Mouse (Mus musculus): ENCODE measurements around the gene Ripor3. TPM values are rescaled to one million over a fixed set of nuclear protein-coding genes. Genes with fewer than 3 reads are reported as not detected.

The Ripor3 gene
- polyA plus RNA-seq, 1 experiment from 2014 or later = 9.2 TPM

- Histone ChIP-seq H3K36me3 (peaks cover 5% of the 10 kb centered on the region; the same call in 1 of the 2 replicates), H3K27ac (peak overlapping the region; percentile 68), H3K27me3 (no peaks in the 10 kb centered on the region), H3K4me1 (peaks cover 54% of the 10 kb centered on the region), H3K9ac (no peak overlapping the region), H3K4me2 (no peak overlapping the region), H3K4me3 (no peak overlapping the region), H3K9me3 (no peaks in the 10 kb centered on the region)
- WGBS = 79% methylated on average over 13 of the region's 13 CpGs
- no peak for ATAC-seq (ENCODE audit: insufficient number of reproducible peaks, low FRiP score, low TSS enrichment, low read depth)
These were observed 58.9 kb downstream of the Ripor3 start for GRCm38 (mm10) chr2:167951301-167952211.

GRCm38 (mm10) chr2:167950681-167951080 lies 59.7 kb downstream of the Ripor3 start:
- no peak for ATAC-seq (ENCODE audit: insufficient number of reproducible peaks, low FRiP score, low TSS enrichment, low read depth)
- Histone ChIP-seq H3K36me3 (peaks cover 5% of the 10 kb centered on the region; the same call in 1 of the 2 replicates), H3K4me2 (no peak overlapping the region), H3K9ac (no peak overlapping the region), H3K4me1 (peaks cover 58% of the 10 kb centered on the region), H3K27ac (peak overlapping the region; percentile 68), H3K27me3 (no peaks in the 10 kb centered on the region), H3K4me3 (no peak overlapping the region), H3K9me3 (no peaks in the 10 kb centered on the region)
- 72% methylated on average over 6 of the region's 6 CpGs for WGBS

GRCm38 (mm10) chr2:167949808-167950207 lies 60.6 kb downstream of the Ripor3 start:
- Histone ChIP-seq H3K27me3 (no peaks in the 10 kb centered on the region), H3K4me1 (peaks cover 65% of the 10 kb centered on the region), H3K4me3 (no peak overlapping the region), H3K4me2 (no peak overlapping the region), H3K36me3 (peaks cover 5% of the 10 kb centered on the region; the same call in 1 of the 2 replicates), H3K9me3 (no peaks in the 10 kb centered on the region), H3K9ac (no peak overlapping the region), H3K27ac (peak overlapping the region; percentile 47)
- WGBS = 66% methylated on average over 2 of the region's 2 CpGs
- no peak for ATAC-seq (ENCODE audit: insufficient number of reproducible peaks, low FRiP score, low TSS enrichment, low read depth)

- Histone ChIP-seq H3K4me1 (peaks cover 71% of the 10 kb centered on the region), H3K9ac (0 out of 2 replicates have a peak overlapping the region, but pooled peaks have one; percentile 20), H3K27ac (0 out of 2 replicates have a peak overlapping the region, but pooled peaks have one; percentile 11), H3K9me3 (no peaks in the 10 kb centered on the region), H3K36me3 (no peaks in the 10 kb centered on the region), H3K27me3 (no peaks in the 10 kb centered on the region), H3K4me2 (no peak overlapping the region), H3K4me3 (no peak overlapping the region)
- no peak for ATAC-seq (ENCODE audit: insufficient number of reproducible peaks, low FRiP score, low TSS enrichment, low read depth)
- WGBS = 46% methylated on average over 6 of the region's 6 CpGs
These were observed 61.2 kb downstream of the Ripor3 start for GRCm38 (mm10) chr2:167949250-167949649.

DNA sequence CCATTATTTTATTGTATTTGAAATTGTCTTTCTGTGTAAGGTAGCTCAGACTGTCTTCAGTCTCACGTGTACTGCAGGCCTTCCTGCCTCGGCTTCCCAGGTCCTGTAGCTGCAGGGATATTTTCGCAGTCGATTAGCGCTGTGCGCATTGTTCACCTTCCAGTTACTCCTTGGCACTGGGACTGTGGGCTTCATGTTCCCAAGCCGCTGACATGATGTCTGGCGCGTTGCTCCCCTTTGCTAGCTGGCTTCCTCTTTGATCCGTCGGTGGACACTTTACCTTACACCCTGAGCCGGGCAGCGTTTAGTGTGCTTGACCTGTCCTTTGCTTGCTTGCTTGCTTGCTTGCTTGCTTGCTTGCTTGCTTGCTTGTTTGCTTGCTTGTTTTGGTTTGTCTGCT lies 61.9 kb downstream of the Ripor3 start:
- WGBS = 81% methylated on average over 13 of the region's 13 CpGs
- H3K36me3 ChIP-seq = no peaks in the 10 kb centered on the region
- no peaks in the 10 kb centered on the region for H3K9me3 ChIP-seq
- no peaks in the 10 kb centered on the region for H3K27me3 ChIP-seq
- peaks cover 69% of the 10 kb centered on the region for H3K4me1 ChIP-seq
- ATAC-seq (ENCODE audit: insufficient number of reproducible peaks, low FRiP score, low TSS enrichment, low read depth) = no peak
- no peak overlapping the region for H3K4me2 ChIP-seq
- no peak overlapping the region for H3K9ac ChIP-seq
- H3K27ac ChIP-seq = 0 out of 2 replicates have a peak overlapping the region, but pooled peaks have one; percentile 11
- no peak overlapping the region for H3K4me3 ChIP-seq

- H3K4me2 ChIP-seq = no peak overlapping the region
- H3K27ac ChIP-seq = no peak overlapping the region
- no peak overlapping the region for H3K4me3 ChIP-seq
- no peaks in the 10 kb centered on the region for H3K9me3 ChIP-seq
- WGBS = 67% methylated on average over 6 of the region's 6 CpGs
- ATAC-seq (ENCODE audit: insufficient number of reproducible peaks, low FRiP score, low TSS enrichment, low read depth) = no peak
- H3K9ac ChIP-seq = no peak overlapping the region
- no peaks in the 10 kb centered on the region for H3K27me3 ChIP-seq
- peaks cover 74% of the 10 kb centered on the region for H3K4me1 ChIP-seq
- no peaks in the 10 kb centered on the region for H3K36me3 ChIP-seq
These were observed 62.4 kb downstream of the Ripor3 start for GRCm38 (mm10) chr2:167948047-167948446.

- Histone ChIP-seq H3K4me3 (no peak overlapping the region), H3K27ac (no peak overlapping the region), H3K4me2 (no peak overlapping the region), H3K9ac (no peak overlapping the region), H3K4me1 (peaks cover 78% of the 10 kb centered on the region), H3K27me3 (no peaks in the 10 kb centered on the region), H3K36me3 (no peaks in the 10 kb centered on the region), H3K9me3 (no peaks in the 10 kb centered on the region)
- no peak for ATAC-seq (ENCODE audit: insufficient number of reproducible peaks, low FRiP score, low TSS enrichment, low read depth)
- 72% methylated on average over 3 of the region's 3 CpGs for WGBS
These were observed 63.2 kb downstream of the Ripor3 start for GRCm38 (mm10) chr2:167947251-167947650.

GRCm38 (mm10) chr2:167945451-167945850 lies 65.0 kb downstream of the Ripor3 start:
- H3K4me1 ChIP-seq = peaks cover 85% of the 10 kb centered on the region
- 63% methylated on average over 5 of the region's 5 CpGs for WGBS
- peak overlapping the region; percentile 50; the same call in 1 of the 2 replicates for H3K27ac ChIP-seq
- ATAC-seq (ENCODE audit: insufficient number of reproducible peaks, low FRiP score, low TSS enrichment, low read depth) = no peak
- H3K36me3 ChIP-seq = no peaks in the 10 kb centered on the region
- no peaks in the 10 kb centered on the region for H3K9me3 ChIP-seq
- no peak overlapping the region for H3K4me3 ChIP-seq
- H3K4me2 ChIP-seq = no peak overlapping the region
- H3K9ac ChIP-seq = no peak overlapping the region
- H3K27me3 ChIP-seq = no peaks in the 10 kb centered on the region

DNA sequence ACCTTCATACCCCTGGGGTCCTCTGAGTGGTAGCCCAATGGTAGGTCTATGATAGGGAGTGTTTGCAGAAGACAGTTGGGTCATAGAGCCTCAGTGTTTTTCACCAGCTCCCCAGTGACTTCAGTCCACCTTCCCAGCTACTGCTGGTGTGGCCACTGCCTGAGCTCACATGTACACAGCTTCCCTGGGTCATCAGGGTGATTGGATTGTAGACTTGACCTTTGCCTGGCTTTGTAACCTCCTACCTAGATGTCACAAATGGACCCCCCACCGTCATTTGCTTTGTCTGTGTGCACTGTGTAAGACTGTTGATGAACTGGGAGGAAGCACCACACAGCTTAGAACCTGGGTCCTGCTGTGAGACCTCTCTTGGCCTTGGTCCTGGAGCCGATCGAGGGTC lies 66.2 kb downstream of the Ripor3 start:
- H3K27me3 ChIP-seq = no peaks in the 10 kb centered on the region
- WGBS = 82% methylated on average over 3 of the region's 3 CpGs
- no peak overlapping the region for H3K9ac ChIP-seq
- no peaks in the 10 kb centered on the region for H3K9me3 ChIP-seq
- H3K36me3 ChIP-seq = no peaks in the 10 kb centered on the region
- no peak overlapping the region for H3K4me3 ChIP-seq
- ATAC-seq (ENCODE audit: insufficient number of reproducible peaks, low FRiP score, low TSS enrichment, low read depth) = no peak
- H3K27ac ChIP-seq = no peak overlapping the region
- H3K4me2 ChIP-seq = no peak overlapping the region
- H3K4me1 ChIP-seq = peaks cover 87% of the 10 kb centered on the region

DNA sequence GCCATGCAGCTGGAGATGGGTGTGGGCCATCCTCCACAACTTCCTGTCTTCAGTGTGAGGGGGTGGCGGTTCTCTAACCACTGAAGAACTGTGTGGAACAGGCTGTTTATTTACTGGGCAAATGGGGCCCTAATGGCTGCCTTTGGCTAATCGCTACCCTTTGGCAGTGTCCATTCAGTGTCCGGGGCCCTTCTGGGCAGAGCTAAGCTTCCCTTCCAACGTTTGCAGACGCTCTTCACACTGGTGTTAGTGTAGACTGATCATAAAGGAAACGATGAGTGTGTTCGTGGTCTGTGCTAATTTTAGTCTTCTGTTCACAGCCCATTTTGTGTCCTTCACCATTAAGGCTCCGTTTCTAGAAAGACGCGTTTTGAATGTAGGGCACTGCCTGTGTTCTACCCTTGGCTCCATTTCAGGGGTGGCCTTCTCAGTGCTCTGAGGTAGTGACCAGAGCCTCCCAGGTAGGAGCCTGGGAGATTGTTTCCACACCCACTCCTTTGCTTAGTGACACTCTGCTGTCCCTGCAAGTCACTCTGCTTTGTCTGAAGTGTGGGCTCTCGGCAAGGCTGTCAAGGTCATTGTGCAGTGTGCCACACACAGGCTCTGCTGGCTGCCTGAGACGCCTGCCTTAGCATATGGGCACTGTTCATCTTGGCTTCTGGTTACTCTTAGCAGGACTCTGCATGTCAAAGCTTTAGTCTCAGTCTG lies 67.3 kb downstream of the Ripor3 start:
- Histone ChIP-seq H3K27me3 (no peaks in the 10 kb centered on the region), H3K9me3 (no peaks in the 10 kb centered on the region), H3K36me3 (no peaks in the 10 kb centered on the region), H3K27ac (peak overlapping the region; percentile 76), H3K4me1 (peaks cover 77% of the 10 kb centered on the region), H3K9ac (no peak overlapping the region), H3K4me3 (no peak overlapping the region), H3K4me2 (no peak overlapping the region)
- 66% methylated on average over 12 of the region's 12 CpGs for WGBS
- ATAC-seq (ENCODE audit: insufficient number of reproducible peaks, low FRiP score, low TSS enrichment, low read depth) = no peak

- H3K9me3 ChIP-seq = no peaks in the 10 kb centered on the region
- peak overlapping the region; percentile 76 for H3K27ac ChIP-seq
- H3K9ac ChIP-seq = no peak overlapping the region
- no peaks in the 10 kb centered on the region for H3K27me3 ChIP-seq
- WGBS = 28% methylated on average over 8 of the region's 8 CpGs
- H3K4me2 ChIP-seq = peak overlapping the region; percentile 17; the same call in 1 of the 2 replicates
- H3K4me3 ChIP-seq = no peak overlapping the region
- H3K4me1 ChIP-seq = peaks cover 70% of the 10 kb centered on the region
- no peak for ATAC-seq (ENCODE audit: insufficient number of reproducible peaks, low FRiP score, low TSS enrichment, low read depth)
- no peaks in the 10 kb centered on the region for H3K36me3 ChIP-seq
These were observed 68.1 kb downstream of the Ripor3 start for GRCm38 (mm10) chr2:167942199-167942925.
